Mouse (Mus musculus) midbrain, embryonic 12.5 days (tissue): ENCODE results near the gene Carhsp1. TPM values are rescaled to one million over a fixed set of nuclear protein-coding genes. Genes with fewer than 3 reads are reported as not detected.

ENCODE experiments used
- ATAC-seq: fragments of 200-750 bp; cut with Nextera tagmentation; 2 replicates; pipeline ENCODE4 v1.8.0; 2017; ENCODE audit warnings: low read depth, moderate TSS enrichment, moderate library complexity; ENCODE audit not compliant: low FRiP score
- H3K27ac ChIP-seq: fragments of 300-500 bp; sonication (generic); replicated peaks from 2 replicates; pipeline ENCODE4 v1.5.1; 2016; ENCODE audit warnings: mild to moderate bottlenecking
- H3K27me3 ChIP-seq: fragments of 300-500 bp; sonication (generic); 2 replicates; pipeline ENCODE4 v1.6.1; 2016; ENCODE audit warnings: mild to moderate bottlenecking
- H3K36me3 ChIP-seq: fragments of 300-500 bp; sonication (generic); 2 replicates; pipeline ENCODE4 v1.6.1; 2016
- H3K4me1 ChIP-seq: fragments of 300-500 bp; sonication (generic); 2 replicates; pipeline ENCODE4 v1.6.1; 2016
- H3K4me2 ChIP-seq: fragments of 300-500 bp; sonication (generic); replicated peaks from 2 replicates; pipeline ENCODE4 v1.6.1; 2016; ENCODE audit warnings: mild to moderate bottlenecking, moderate library complexity
- H3K4me3 ChIP-seq: fragments of 300-500 bp; sonication (generic); 2 replicates; pipeline ENCODE4 v1.5.1; 2016; ENCODE audit warnings: mild to moderate bottlenecking
- H3K9ac ChIP-seq: fragments of 300-500 bp; sonication (generic); replicated peaks from 2 replicates; pipeline ENCODE4 v1.6.1; 2016; ENCODE audit warnings: mild to moderate bottlenecking, moderate library complexity
- H3K9me3 ChIP-seq: fragments of 300-500 bp; sonication (generic); 2 replicates; pipeline ENCODE4 v1.6.1; 2016; ENCODE audit warnings: mild to moderate bottlenecking
- WGBS: fragments of 180-500 bp; shearing (Covaris S2); methylation state at CpG from one replicate; pipeline ENCODE4 v1.1.7; 2016; 5-methylcytosine and 5-hydroxymethylcytosine counted together
- microRNA-seq: library from miRNA; unstranded; fragments of <30 nt; microRNA quantifications from one replicate; pipeline ENCODE4, GENCODE M21; 2017
- polyA plus RNA-seq: library from polyadenylated mRNA; unstranded; fragments of >200 nt; fragmentation: Nextera tagmentation; extraction: Ambion mirVana; gene quantifications from 2 replicates; pipeline ENCODE4 v1.2.1, GENCODE M21; 2016

Gene Carhsp1
- polyA plus RNA-seq, 1 experiment from 2014 or later, result 255 TPM

DNA sequence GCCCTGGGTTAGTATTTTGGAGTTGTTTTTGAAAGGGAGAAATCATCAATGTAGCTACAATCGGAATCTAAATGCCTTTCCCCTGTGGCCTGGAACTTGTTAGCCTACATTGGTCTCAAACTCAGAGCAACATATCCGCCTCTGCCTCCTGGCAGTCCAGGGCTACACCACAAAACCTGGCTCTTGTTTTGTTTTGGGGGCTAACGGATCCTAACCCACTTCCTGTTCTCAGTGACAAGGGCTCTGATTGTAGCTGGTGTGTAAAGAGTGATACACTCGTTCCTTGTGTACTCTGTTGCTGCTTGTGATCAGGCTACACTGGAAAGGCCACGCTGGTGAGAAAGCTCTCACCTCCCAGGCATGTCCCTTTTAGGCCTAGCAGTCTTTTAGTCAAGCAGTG is 40.5 kb downstream of the Carhsp1 start:
- no peak for ATAC-seq
- Histone ChIP-seq H3K36me3 (peaks cover 21% of the 10 kb centered on the region), H3K27ac (no peak overlapping the region), H3K9ac (no peak overlapping the region), H3K4me1 (peaks cover 11% of the 10 kb centered on the region), H3K4me2 (no peak overlapping the region), H3K27me3 (no peaks in the 10 kb centered on the region), H3K4me3 (no peak overlapping the region), H3K9me3 (no peaks in the 10 kb centered on the region)
- whole genome bisulfite sequencing, result 92% methylated on average over 5 of the region's 5 CpGs

DNA sequence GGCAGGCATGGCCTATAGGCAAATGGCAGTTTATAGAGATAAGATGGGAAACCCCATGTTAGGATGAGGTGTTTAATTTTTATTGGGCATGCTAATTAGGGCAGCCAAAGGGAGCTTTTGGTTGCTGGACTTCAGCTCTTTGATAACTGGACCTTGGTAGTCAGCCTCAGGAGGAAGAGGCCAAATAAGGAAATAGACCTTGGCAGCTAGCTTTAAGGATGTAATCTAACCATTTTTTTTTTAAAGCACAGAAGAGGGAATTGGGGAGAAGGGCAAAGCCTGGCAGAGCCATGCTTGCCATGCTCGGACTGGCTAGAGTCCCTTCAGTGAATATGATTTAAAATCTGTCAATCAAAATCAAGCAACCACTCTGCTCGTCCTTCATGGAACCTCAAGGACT is 41.5 kb downstream of the Carhsp1 start:
- 0 out of 2 replicates have a peak, but pooled peaks cover under 1% of the 10 kb centered on the region for H3K4me1 ChIP-seq
- H3K4me3 ChIP-seq, result no peak overlapping the region
- H3K9ac ChIP-seq, result no peak overlapping the region
- H3K9me3 ChIP-seq, result no peaks in the 10 kb centered on the region
- H3K27ac ChIP-seq, result no peak overlapping the region
- 78% methylated on average over 2 of the region's 2 CpGs for WGBS
- ATAC-seq, result no peak
- H3K4me2 ChIP-seq, result no peak overlapping the region
- no peaks in the 10 kb centered on the region for H3K27me3 ChIP-seq
- H3K36me3 ChIP-seq, result peaks cover 15% of the 10 kb centered on the region

DNA sequence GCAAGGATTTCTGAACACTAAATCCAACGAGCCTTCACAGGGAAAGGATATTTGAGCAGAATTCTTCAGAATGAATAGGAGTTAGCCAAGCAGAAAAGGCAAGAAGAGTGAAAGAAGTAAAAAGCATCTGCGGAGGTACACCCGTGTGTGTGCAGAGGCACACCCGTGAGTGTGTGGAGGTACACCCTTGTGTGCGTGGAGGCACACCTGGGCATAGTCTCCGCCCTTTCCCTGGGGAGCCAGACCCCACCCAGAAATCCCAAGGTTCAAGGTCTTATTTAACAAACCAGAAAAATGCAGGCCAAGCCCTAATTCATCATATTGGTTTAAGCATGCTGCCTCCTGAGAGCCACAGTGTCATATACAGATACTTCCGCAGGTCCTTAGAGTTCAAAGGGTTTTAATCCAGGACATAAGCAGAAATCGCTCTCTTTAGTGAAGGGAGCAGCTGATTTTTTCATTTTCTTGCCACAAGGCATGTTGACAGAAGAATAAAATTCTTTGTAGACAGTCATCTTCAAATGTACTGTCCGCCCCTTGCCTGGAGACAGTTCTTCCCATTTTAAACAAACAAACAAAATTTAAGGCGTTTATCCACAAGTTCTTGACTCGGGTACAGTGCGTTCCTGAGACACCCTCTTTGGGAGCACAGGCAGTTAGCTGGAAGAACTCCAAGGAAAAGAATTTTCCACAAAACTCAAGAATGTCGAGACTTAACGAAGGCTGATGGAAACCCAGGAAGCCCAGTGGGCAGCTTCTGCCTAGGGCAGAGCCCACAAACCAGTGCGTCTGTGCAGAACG is 51.4 kb downstream of the Carhsp1 start:
- ATAC-seq, result no peak
- WGBS, result 76% methylated on average over 16 of the region's 16 CpGs
- Histone ChIP-seq H3K9me3 (peaks cover 4% of the 10 kb centered on the region; the same call in 1 of the 2 replicates), H3K36me3 (0 out of 2 replicates have a peak, but pooled peaks cover 6% of the 10 kb centered on the region), H3K4me1 (peaks cover 9% of the 10 kb centered on the region; the same call in 1 of the 2 replicates), H3K27ac (no peak overlapping the region), H3K27me3 (peaks cover 6% of the 10 kb centered on the region; the same call in 1 of the 2 replicates), H3K9ac (no peak overlapping the region), H3K4me2 (no peak overlapping the region), H3K4me3 (no peak overlapping the region)

DNA sequence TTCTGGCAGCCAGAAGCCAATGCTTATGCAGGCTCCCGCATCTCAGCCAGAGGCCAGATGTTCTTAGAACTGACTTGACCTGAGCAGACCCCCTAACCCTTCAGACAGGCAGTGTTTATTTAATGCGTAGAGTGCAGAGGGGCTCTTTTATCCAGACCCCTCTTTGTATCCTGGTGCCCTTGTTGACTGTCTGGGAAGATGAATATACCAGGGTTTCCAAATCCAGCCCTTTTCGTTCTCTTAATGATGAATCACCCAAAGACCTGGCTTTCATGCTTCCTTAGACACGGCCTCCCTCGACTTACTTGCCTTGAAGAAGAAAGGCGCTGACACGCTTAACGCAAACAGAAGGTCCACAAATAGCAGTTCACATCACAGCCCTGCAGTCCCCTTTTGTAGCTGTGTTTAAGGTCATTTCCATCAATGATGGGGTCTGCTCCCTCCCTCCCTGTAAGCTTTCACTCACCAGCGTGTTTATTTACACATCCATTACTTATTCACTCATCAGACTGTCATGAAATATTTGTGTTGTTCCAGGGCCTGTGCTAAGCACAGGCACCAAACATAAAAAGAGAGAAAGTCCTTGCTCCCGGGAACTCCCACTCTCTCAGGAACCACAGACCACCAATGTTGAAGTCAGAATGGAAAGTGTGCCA is 52.2 kb downstream of the Carhsp1 start:
- Histone ChIP-seq H3K4me3 (no peak overlapping the region), H3K9ac (no peak overlapping the region), H3K9me3 (peaks cover 4% of the 10 kb centered on the region; the same call in 1 of the 2 replicates), H3K27me3 (peaks cover 6% of the 10 kb centered on the region; the same call in 1 of the 2 replicates), H3K4me2 (no peak overlapping the region), H3K4me1 (peaks cover 9% of the 10 kb centered on the region; the same call in 1 of the 2 replicates), H3K36me3 (0 out of 2 replicates have a peak, but pooled peaks cover 9% of the 10 kb centered on the region), H3K27ac (no peak overlapping the region)
- 26% methylated on average over 10 of the region's 10 CpGs for WGBS
- ATAC-seq, result no peak

DNA sequence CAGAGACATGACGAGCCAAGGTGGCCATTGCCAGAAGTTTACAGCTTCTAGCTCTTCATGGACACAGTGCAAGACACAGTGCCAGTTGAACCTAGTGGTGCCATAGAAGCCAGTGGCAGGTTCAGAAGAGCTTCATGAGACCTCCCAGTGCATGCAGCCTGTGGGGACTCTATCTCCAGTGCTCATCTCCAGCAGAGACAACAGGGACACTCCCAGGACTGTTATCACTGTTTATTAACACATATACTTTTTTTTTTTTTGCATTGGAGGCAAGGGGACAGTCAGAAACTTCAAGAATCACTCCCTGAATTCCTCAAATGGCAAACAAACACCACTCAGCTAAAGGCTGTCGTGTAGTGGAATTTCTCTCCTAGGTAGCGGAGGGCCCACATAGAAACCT is 58.5 kb downstream of the Carhsp1 start:
- Histone ChIP-seq H3K9ac (no peak overlapping the region), H3K4me2 (no peak overlapping the region), H3K27ac (no peak overlapping the region), H3K27me3 (no peaks in the 10 kb centered on the region), H3K36me3 (peaks cover 12% of the 10 kb centered on the region; the same call in 1 of the 2 replicates), H3K4me1 (no peaks in the 10 kb centered on the region), H3K4me3 (no peak overlapping the region), H3K9me3 (no peaks in the 10 kb centered on the region)
- 84% methylated on average over 3 of the region's 3 CpGs for WGBS
- ATAC-seq, result no peak

DNA sequence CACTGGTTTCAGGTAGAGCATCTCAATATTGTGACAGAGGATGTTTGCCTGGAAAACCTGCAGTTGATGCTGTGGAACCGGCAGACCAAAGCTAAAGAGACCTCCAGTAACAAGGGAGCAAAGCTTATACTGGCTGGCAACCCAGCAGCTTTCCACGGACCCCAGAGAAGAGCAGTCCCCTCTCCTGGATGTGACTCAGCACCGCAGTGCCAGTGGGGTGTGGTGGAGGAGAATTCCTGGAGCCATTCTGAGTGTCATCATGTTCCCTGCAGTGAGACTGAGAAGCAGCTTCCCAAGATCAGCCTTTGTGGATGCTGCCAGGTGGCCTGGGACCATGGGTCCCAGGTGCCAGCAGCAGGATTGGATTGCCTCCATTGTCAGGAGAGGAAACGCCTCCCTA is 58.9 kb downstream of the Carhsp1 start:
- 80% methylated on average over 4 of the region's 4 CpGs for WGBS
- Histone ChIP-seq H3K27ac (no peak overlapping the region), H3K4me3 (no peak overlapping the region), H3K9me3 (no peaks in the 10 kb centered on the region), H3K4me1 (no peaks in the 10 kb centered on the region), H3K36me3 (peaks cover 12% of the 10 kb centered on the region; the same call in 1 of the 2 replicates), H3K27me3 (no peaks in the 10 kb centered on the region), H3K4me2 (no peak overlapping the region), H3K9ac (no peak overlapping the region)
- ATAC-seq, result no peak

DNA sequence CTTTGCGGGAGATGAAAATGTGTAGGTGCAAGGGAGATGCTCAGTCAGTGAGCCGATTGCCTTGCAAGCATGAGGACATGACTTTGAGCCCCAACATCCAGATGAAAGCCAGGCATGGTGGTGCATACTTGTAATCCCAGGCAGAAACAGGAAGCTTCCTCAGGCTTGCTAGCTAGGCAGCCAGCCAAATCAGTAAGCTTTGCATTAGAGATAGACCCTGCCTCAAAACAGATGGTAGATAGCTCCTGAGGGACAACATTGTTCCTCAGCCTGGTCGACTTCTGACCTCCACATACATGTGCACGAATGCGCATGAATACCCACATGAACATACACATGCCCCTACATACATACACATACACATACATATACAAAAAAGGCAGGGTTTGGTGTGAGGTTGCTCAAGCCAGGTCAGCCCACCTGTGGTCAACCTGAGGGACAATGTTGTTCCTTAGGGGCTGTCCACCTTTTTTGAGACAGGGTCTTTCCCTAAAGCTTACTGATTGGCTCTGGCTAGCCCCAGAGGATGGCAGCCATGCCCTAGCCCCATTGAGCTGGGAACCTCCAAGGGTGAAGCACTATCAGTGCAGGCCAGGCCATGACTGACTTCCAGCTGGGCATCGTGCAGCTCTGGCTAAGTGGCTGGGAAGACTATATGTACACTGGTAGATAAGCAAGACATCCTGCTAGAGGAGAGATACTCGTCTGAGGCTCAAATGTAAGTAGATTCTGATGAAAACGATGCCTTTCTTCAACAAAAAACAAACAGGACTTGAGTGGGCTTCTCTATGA is 59.5 kb downstream of the Carhsp1 start:
- WGBS, result 88% methylated on average over 8 of the region's 8 CpGs
- H3K9me3 ChIP-seq, result no peaks in the 10 kb centered on the region

DNA sequence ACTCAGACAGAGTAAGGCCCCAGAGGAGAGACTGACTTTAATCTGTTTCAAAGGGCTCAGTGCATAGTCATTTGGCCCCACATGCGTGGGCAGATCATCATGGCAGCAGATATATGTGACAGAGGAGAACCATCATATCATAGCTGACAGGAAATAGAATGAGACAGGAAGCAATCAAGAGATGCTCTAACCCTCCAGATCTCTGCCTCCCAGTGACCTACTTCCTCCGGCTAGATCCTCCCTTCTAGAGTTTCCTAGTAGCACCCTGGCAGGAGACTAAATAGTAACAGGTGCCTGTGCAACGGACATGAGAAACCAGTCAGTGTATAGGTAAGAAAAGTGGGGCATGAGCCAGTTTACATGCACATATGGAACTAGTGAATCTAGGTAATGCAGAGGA is 61.6 kb downstream of the Carhsp1 start:
- no peaks in the 10 kb centered on the region for H3K4me1 ChIP-seq
- H3K36me3 ChIP-seq, result peaks cover 12% of the 10 kb centered on the region; the same call in 1 of the 2 replicates
- H3K4me3 ChIP-seq, result no peak overlapping the region
- no peak for ATAC-seq
- H3K4me2 ChIP-seq, result no peak overlapping the region
- no peaks in the 10 kb centered on the region for H3K9me3 ChIP-seq
- H3K27ac ChIP-seq, result no peak overlapping the region
- no peak overlapping the region for H3K9ac ChIP-seq
- 77% methylated on average over 3 of the region's 3 CpGs for WGBS
- no peaks in the 10 kb centered on the region for H3K27me3 ChIP-seq

More for the DNA sequence above, 59.5 kb downstream of the Carhsp1 start:
- peaks cover 12% of the 10 kb centered on the region; the same call in 1 of the 2 replicates for H3K36me3 ChIP-seq
- H3K4me2 ChIP-seq, result no peak overlapping the region
- no peak for ATAC-seq
- no peaks in the 10 kb centered on the region for H3K4me1 ChIP-seq
- no peak overlapping the region for H3K9ac ChIP-seq
- H3K27me3 ChIP-seq, result no peaks in the 10 kb centered on the region
- no peak overlapping the region for H3K4me3 ChIP-seq
- H3K27ac ChIP-seq, result no peak overlapping the region

Small RNA genes lying within 50 kb of the gene (microRNA-seq; reads per million reads assigned to microRNA genes)
- not detected for gene Gm22137

Other genes with a start within 250 kb of the Carhsp1 start
- not detected in 2 replicates for gene Tmem114, start 247.0 kb downstream of the Carhsp1 start, polyA plus RNA-seq
- gene Mettl22, start 201.4 kb downstream of the Carhsp1 start, polyA plus RNA-seq, result 17.1 and 19.9 TPM in 2 replicates
- 39.5 and 40.3 TPM in 2 replicates for gene Abat, start 158.7 kb downstream of the Carhsp1 start, polyA plus RNA-seq
- 48.6 and 52.1 TPM in 2 replicates for gene Pmm2, start 34.5 kb downstream of the Carhsp1 start, polyA plus RNA-seq
- 23.2 and 26.0 TPM in 2 replicates for gene Tmem186, start 34.4 kb downstream of the Carhsp1 start, polyA plus RNA-seq
- not detected in 2 replicates for gene Gm5767, start 8.6 kb upstream of the Carhsp1 start, polyA plus RNA-seq
- gene Usp7, start 120.2 kb upstream of the Carhsp1 start, polyA plus RNA-seq, result 35.9 and 38.4 TPM in 2 replicates
- 39.0 and 43.9 TPM in 2 replicates for gene 1810013L24Rik, start 157.9 kb upstream of the Carhsp1 start, polyA plus RNA-seq